13 mouse cellular contexts compared by ENCODE assay signal in the genomic region with DNA sequence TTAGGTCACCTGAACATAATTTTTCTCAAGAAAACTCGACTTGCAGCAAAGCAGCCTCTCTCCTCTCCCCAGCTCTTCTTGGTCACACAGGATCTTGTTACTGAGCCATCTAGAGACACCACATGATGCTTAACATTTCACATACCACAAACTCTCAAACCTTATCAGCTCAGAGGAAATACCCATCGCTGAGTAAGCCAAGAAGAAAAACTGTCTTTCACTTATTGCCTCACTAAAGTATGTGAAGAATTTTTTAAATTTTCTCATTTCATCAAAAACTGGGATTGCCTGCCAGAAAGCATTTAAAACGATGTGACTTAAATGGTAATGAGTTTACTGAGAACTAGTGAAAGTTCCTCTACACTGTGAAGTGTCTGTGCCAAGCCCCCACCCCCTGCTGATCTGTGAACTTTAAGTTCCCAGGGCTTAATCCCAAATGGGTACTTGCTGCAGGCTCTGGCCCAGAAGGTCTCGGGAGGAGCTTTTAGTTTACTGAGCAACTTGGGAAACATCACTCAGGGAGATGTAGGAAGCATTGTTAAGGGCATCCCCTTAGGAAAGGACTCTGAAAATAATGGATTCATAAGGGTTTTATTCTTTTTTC.
A peak's percentile ranks its signal among the peaks of the same experiment; 100 is the strongest.
DNase-seq lines count a peak whose midpoint lies in the region; ATAC-seq and TF ChIP-seq lines count a peak whose summit lies in the region.
"Had no signal": no experiment of that assay in that cellular context is flagged by ENCODE, and none has a peak within 500 bp of the region (broad histone marks: within the 10 kb centered on the region; RNA-seq: fewer than 3 reads in every experiment).

No protein-coding gene starts in this region.

- no peak for DNase-seq in gastrocnemius, adult 2 months
- no peak for DNase-seq in gastrocnemius, postnatal 4 days (ENCODE audit: low spot score in 2 of 2)
- peak; percentile 18 for DNase-seq in lung, postnatal 10 days
- DNase-seq in lung, adult 18-20 months, result no peak
- no peak for DNase-seq in forebrain, embryonic 11.5 days (ENCODE audit: low spot score)
- DNase-seq in heart, adult 9 months (ENCODE audit: low spot score in 2 of 2), result no peak
- DNase-seq in right cerebral cortex, postnatal 4 days, result no peak
- DNase-seq: cerebellum, adult 18-20 months; gastrocnemius, postnatal 10 days had no signal

- 11% methylated on average over 4 of the region's 4 CpGs for whole genome bisulfite sequencing in embryonic facial prominence, embryonic 15.5 days
- 17% methylated on average over 4 of the region's 4 CpGs for whole genome bisulfite sequencing in forebrain, embryonic 11.5 days

- no peaks in the 10 kb centered on the region for H3K9me3 ChIP-seq in embryonic facial prominence, embryonic 15.5 days (replicated peaks)
- H3K9me3 ChIP-seq in forebrain, embryonic 11.5 days (ENCODE audit: control insufficient read depth, low read length), result no peaks in the 10 kb centered on the region
- H3K9me3 ChIP-seq: forebrain, embryonic 12.5 days; heart, embryonic 15.5 days had no signal

- H3K9ac ChIP-seq in embryonic facial prominence, embryonic 15.5 days, result no peak overlapping the region
- no peak overlapping the region for H3K9ac ChIP-seq in forebrain, embryonic 11.5 days (ENCODE audit: low read length)
- H3K9ac ChIP-seq: forebrain, embryonic 12.5 days; heart, embryonic 15.5 days had no signal

- ATAC-seq in embryonic facial prominence, embryonic 15.5 days (ENCODE audit: insufficient number of reproducible peaks, low FRiP score, low TSS enrichment, low read depth), result no peak
- no peak for ATAC-seq in forebrain, embryonic 11.5 days (replicated peaks; ENCODE audit: low FRiP score)
- ATAC-seq: hindbrain, postnatal 0 days had no signal

- no peak overlapping the region; the same call in 1 of the 2 replicates for H3K4me3 ChIP-seq in gastrocnemius, adult 2 months
- H3K4me3 ChIP-seq in embryonic facial prominence, embryonic 15.5 days (replicated peaks), result no peak overlapping the region
- H3K4me3 ChIP-seq in forebrain, embryonic 11.5 days (ENCODE audit: low read depth, low read length), result no peak overlapping the region
- H3K4me3 ChIP-seq: forebrain, embryonic 12.5 days; heart, embryonic 15.5 days had no signal

- no peak for TF ChIP-seq CTCF in gastrocnemius, adult 2 months (IDR thresholded peaks at IDR 0.05)

- H3K4me1 ChIP-seq in embryonic facial prominence, embryonic 15.5 days, result peaks cover 62% of the 10 kb centered on the region
- peaks cover 13% of the 10 kb centered on the region; the same call in 1 of the 2 replicates for H3K4me1 ChIP-seq in forebrain, embryonic 11.5 days (replicated peaks; ENCODE audit: control insufficient read depth, insufficient read depth, low read length)

- H3K36me3 ChIP-seq in embryonic facial prominence, embryonic 15.5 days, result no peaks in the 10 kb centered on the region
- no peaks in the 10 kb centered on the region for H3K36me3 ChIP-seq in forebrain, embryonic 11.5 days (ENCODE audit: control insufficient read depth, insufficient read depth, low read length)
- H3K36me3 ChIP-seq: forebrain, embryonic 12.5 days; heart, embryonic 15.5 days had no signal

- peak overlapping the region; percentile 8; the same call in 1 of the 2 replicates for H3K4me2 ChIP-seq in embryonic facial prominence, embryonic 15.5 days (replicated peaks)
- no peak overlapping the region for H3K4me2 ChIP-seq in forebrain, embryonic 11.5 days (ENCODE audit: low read depth, low read length, severe bottlenecking)
- H3K4me2 ChIP-seq: forebrain, embryonic 12.5 days; heart, embryonic 15.5 days had no signal

- H3K27me3 ChIP-seq in embryonic facial prominence, embryonic 15.5 days, result no peaks in the 10 kb centered on the region
- H3K27me3 ChIP-seq in forebrain, embryonic 11.5 days (ENCODE audit: control insufficient read depth, insufficient read depth, low read length), result no peaks in the 10 kb centered on the region
- H3K27me3 ChIP-seq: forebrain, embryonic 12.5 days; heart, embryonic 15.5 days had no signal

- intact Hi-C loops in gastrocnemius, adult 2 months (cut with DNase I), result no loop called here

- H3K27ac ChIP-seq in gastrocnemius, adult 2 months, result peak overlapping the region; percentile 24; the same call in 1 of the 2 replicates
- no peak overlapping the region for H3K27ac ChIP-seq in embryonic facial prominence, embryonic 15.5 days (replicated peaks)
- no peak overlapping the region for H3K27ac ChIP-seq in forebrain, embryonic 11.5 days (ENCODE audit: low read depth, low read length)
- H3K27ac ChIP-seq: forebrain, embryonic 12.5 days; heart, embryonic 15.5 days; hindbrain, postnatal 0 days had no signal
